Comparison of ENCODE assay signal across 26 mouse cellular contexts in genomic region chr8:91495260-91495601, GRCm38 (mm10).
A peak's percentile ranks its signal among the peaks of the same experiment; 100 is the strongest.
DNase-seq lines count a peak whose midpoint lies in the region; ATAC-seq and TF ChIP-seq lines count a peak whose summit lies in the region.
"Had no signal": no experiment of that assay in that cellular context is flagged by ENCODE, and none has a peak within 500 bp of the region (broad histone marks: within the 10 kb centered on the region; RNA-seq: fewer than 3 reads in every experiment).

No protein-coding gene starts in this region.

- ATAC-seq in lung, embryonic 15.5 days (ENCODE audit: borderline replicate concordance, extremely low read depth, low FRiP score, low TSS enrichment): no peak
- ATAC-seq in inflammation-experienced regulatory T-cells, adult 6 months: no peak
- ATAC-seq: forebrain, embryonic 14.5 days; midbrain, embryonic 16.5 days had no signal

- no peaks in the 10 kb centered on the region for H3K27me3 ChIP-seq in lung, embryonic 15.5 days
- H3K27me3 ChIP-seq: heart, embryonic 13.5 days; limb, embryonic 15.5 days; megakaryocyte, embryonic 14.5 days; Patski had no signal

- no peaks in the 10 kb centered on the region for H3K36me3 ChIP-seq in lung, embryonic 15.5 days
- H3K36me3 ChIP-seq: embryonic facial prominence, embryonic 12.5 days; heart, embryonic 13.5 days; limb, embryonic 10.5 days; limb, embryonic 15.5 days had no signal

- no peak for DNase-seq in gastrocnemius, adult 2 months
- no peak for DNase-seq in gastrocnemius, adult 8-10 months (ENCODE audit: low spot score in 2 of 2)
- DNase-seq in lung, adult 18-20 months: peak; percentile 40 to 46
- DNase-seq in lung, postnatal 10 days: no peak
- DNase-seq in 416B (ENCODE audit: low read depth): peak; percentile 8
- DNase-seq in urinary bladder, postnatal 14 days (ENCODE audit: low spot score): no peak
- DNase-seq: adrenal gland, postnatal 14 days; cerebellum, adult 11-12 months; cerebellum, adult 9-11 months; embryo, embryonic 11 days; heart, postnatal 10 days; kidney, adult 9 months; kidney, postnatal 10 days; layer of hippocampus, adult 9-11 months; right cerebral cortex, adult 18-20 months had no signal

- 0 out of 2 replicates have a peak overlapping the region, but pooled peaks have one; percentile 25 for H3K27ac ChIP-seq in gastrocnemius, adult 2 months
- peak overlapping the region; percentile 60 for H3K27ac ChIP-seq in lung, embryonic 15.5 days
- H3K27ac ChIP-seq: embryonic facial prominence, embryonic 12.5 days; heart, embryonic 13.5 days; hindbrain, embryonic 14.5 days; limb, embryonic 10.5 days; limb, embryonic 15.5 days had no signal

- H3K4me2 ChIP-seq in lung, embryonic 15.5 days: no peak overlapping the region
- H3K4me2 ChIP-seq: embryonic facial prominence, embryonic 12.5 days; heart, embryonic 13.5 days; hindbrain, embryonic 14.5 days; limb, embryonic 15.5 days had no signal

- H3K4me3 ChIP-seq in gastrocnemius, adult 2 months: no peak overlapping the region
- H3K4me3 ChIP-seq in lung, embryonic 15.5 days: no peak overlapping the region
- H3K4me3 ChIP-seq: embryonic facial prominence, embryonic 12.5 days; heart, embryonic 13.5 days; limb, embryonic 10.5 days; limb, embryonic 15.5 days; megakaryocyte, embryonic 14.5 days had no signal

- no peak for TF ChIP-seq CTCF in gastrocnemius, adult 2 months (IDR thresholded peaks at IDR 0.05)

- H3K9ac ChIP-seq in lung, embryonic 15.5 days: no peak overlapping the region
- H3K9ac ChIP-seq: embryonic facial prominence, embryonic 12.5 days; heart, embryonic 13.5 days; hindbrain, embryonic 14.5 days; limb, embryonic 15.5 days had no signal

- H3K9me3 ChIP-seq in lung, embryonic 15.5 days: no peaks in the 10 kb centered on the region
- H3K9me3 ChIP-seq: embryonic facial prominence, embryonic 12.5 days; heart, embryonic 13.5 days; limb, embryonic 10.5 days; limb, embryonic 15.5 days; megakaryocyte, embryonic 14.5 days had no signal

- intact Hi-C loops in gastrocnemius, adult 2 months (cut with DNase I): no loop called here

- WGBS in lung, embryonic 15.5 days: 68% methylated on average over 2 of the region's 2 CpGs

- H3K4me1 ChIP-seq in lung, embryonic 15.5 days: peaks cover 60% of the 10 kb centered on the region
- H3K4me1 ChIP-seq: embryonic facial prominence, embryonic 12.5 days had no signal

Comparison
In these comparisons a context has a peak if more than half of its experiments do, and no peak if none do; other contexts are left out.
1. DNase-seq: peak in lung, adult 18-20 months (2 of 2) and 416B (single experiment); none in gastrocnemius, adult 2 months (single experiment), gastrocnemius, adult 8-10 months (0 of 2), lung, postnatal 10 days (single experiment) and urinary bladder, postnatal 14 days (single experiment).